Mouse (Mus musculus): ENCODE measurements around the gene Ushbp1. TPM values are rescaled to one million over a fixed set of nuclear protein-coding genes. Genes with fewer than 3 reads are reported as not detected.

The Ushbp1 gene
- not detected for total RNA-seq (2023)

GRCm38 (mm10) chr8:71395629-71396028 is at the start of gene Ushbp1:
TSS of gene Ushbp1 (minus strand) at chr8:71395802.

GRCm38 (mm10) chr8:71405401-71406098 is 9.9 kb upstream of the Ushbp1 start, which contains the start of gene Ankle1:
TSS of gene Ankle1 (plus strand) at chr8:71406010.

GRCm38 (mm10) chr8:71396639-71397305 is 1.2 kb upstream of the Ushbp1 start, which contains the start of gene Babam1:
TSS of gene Babam1 (plus strand) at chr8:71396861.

GRCm38 (mm10) chr8:71381421-71381970 is 14.1 kb downstream of the Ushbp1 start, which contains the start of gene Nr2f6:
TSS of gene Nr2f6 (minus strand) at chr8:71381960.

GRCm38 (mm10) chr8:71371236-71371848 is 24.3 kb downstream of the Ushbp1 start, which contains the start of gene Ocel1:
TSS of gene Ocel1 (plus strand) at chr8:71371298.

GRCm38 (mm10) chr8:71366771-71367528 is 28.7 kb downstream of the Ushbp1 start, which contains the start of gene Use1:
TSS of gene Use1 (plus strand) at chr8:71366848.

Other genes with a start within 250 kb of the Ushbp1 start
- gene Myo9b, start 123.1 kb downstream of the Ushbp1 start, total RNA-seq (2023), result 100 to 1,000 TPM; 109 to 110 TPM
- gene Haus8, start 122.9 kb downstream of the Ushbp1 start, total RNA-seq (2023), result 10 to 100 TPM; 26.8 to 29.0 TPM
- gene Use1, start 29.0 kb downstream of the Ushbp1 start, total RNA-seq (2023), result 100 to 1,000 TPM; 258 to 270 TPM
- 10 to 100 TPM; 22.3 to 26.9 TPM for gene Ocel1, start 24.5 kb downstream of the Ushbp1 start, total RNA-seq (2023)
- gene Nr2f6, start 13.8 kb downstream of the Ushbp1 start, total RNA-seq (2023), result 10 to 100 TPM; 15.1 to 18.0 TPM
- gene Babam1, start 1.1 kb upstream of the Ushbp1 start, total RNA-seq (2023), result 100 to 1,000 TPM in 1 of 2 experiments, 10 to 100 TPM in 1; 84.4 to 121 TPM
- gene Ankle1, start 10.2 kb upstream of the Ushbp1 start, total RNA-seq (2023), result 1 to 10 TPM in 1 of 2 experiments, not detected in 1; 1.5 TPM
- 10 to 100 TPM; 11.8 to 15.0 TPM for gene Abhd8, start 67.9 kb upstream of the Ushbp1 start, total RNA-seq (2023)
- gene Mrpl34, start 69.2 kb upstream of the Ushbp1 start, total RNA-seq (2023), result 10 to 100 TPM; 32.9 to 38.4 TPM
- gene Dda1, start 73.4 kb upstream of the Ushbp1 start, total RNA-seq (2023), result 100 to 1,000 TPM; 113 to 125 TPM
- 10 to 100 TPM; 13.9 to 14.8 TPM for gene Ano8, start 90.2 kb upstream of the Ushbp1 start, total RNA-seq (2023)
- gene Gtpbp3, start 92.3 kb upstream of the Ushbp1 start, total RNA-seq (2023), result 10 to 100 TPM; 22.3 to 22.4 TPM
- gene Plvap, start 116.0 kb upstream of the Ushbp1 start, total RNA-seq (2023), result under 1 TPM in 1 of 2 experiments, not detected in 1; 0.27 TPM
- not detected for gene Ccdc194, start 129.9 kb upstream of the Ushbp1 start, total RNA-seq (2023)
- 10 to 100 TPM; 24.4 to 37.1 TPM for gene Bst2, start 141.7 kb upstream of the Ushbp1 start, total RNA-seq (2023)
- gene Mvb12a, start 147.1 kb upstream of the Ushbp1 start, total RNA-seq (2023), result 10 to 100 TPM; 47.0 to 50.1 TPM
- gene Tmem221, start 163.1 kb upstream of the Ushbp1 start, total RNA-seq (2023), result not detected
- gene Nxnl1, start 170.8 kb upstream of the Ushbp1 start, total RNA-seq (2023), result not detected
- 10 to 100 TPM; 10.2 to 10.8 TPM for gene Slc27a1, start 173.1 kb upstream of the Ushbp1 start, total RNA-seq (2023)
- 100 to 1,000 TPM; 106 to 110 TPM for gene Pgls, start 196.4 kb upstream of the Ushbp1 start, total RNA-seq (2023)
- gene Fam129c, start 201.8 kb upstream of the Ushbp1 start, total RNA-seq (2023), result 100 to 1,000 TPM; 128 to 172 TPM
- 100 to 1,000 TPM; 126 to 133 TPM for gene Colgalt1, start 215.2 kb upstream of the Ushbp1 start, total RNA-seq (2023)

Data from B cell, adult 67 days (primary cell).